Mouse (Mus musculus) liver, postnatal 0 days (tissue): ENCODE measurements around the gene Ptprg.

ENCODE experiments used
- CTCF ChIP-seq: sonication (generic); IDR thresholded peaks from 2 replicates; pipeline ENCODE4 v1.5.1; 2016; ENCODE audit warnings: antibody characterized with exemption, low read depth
- EP300 ChIP-seq: IDR thresholded peaks from 2 replicates; pipeline ENCODE4 v1.6.1; 2016; ENCODE audit warnings: antibody characterized with exemption, low read depth, mild to moderate bottlenecking

DNA sequence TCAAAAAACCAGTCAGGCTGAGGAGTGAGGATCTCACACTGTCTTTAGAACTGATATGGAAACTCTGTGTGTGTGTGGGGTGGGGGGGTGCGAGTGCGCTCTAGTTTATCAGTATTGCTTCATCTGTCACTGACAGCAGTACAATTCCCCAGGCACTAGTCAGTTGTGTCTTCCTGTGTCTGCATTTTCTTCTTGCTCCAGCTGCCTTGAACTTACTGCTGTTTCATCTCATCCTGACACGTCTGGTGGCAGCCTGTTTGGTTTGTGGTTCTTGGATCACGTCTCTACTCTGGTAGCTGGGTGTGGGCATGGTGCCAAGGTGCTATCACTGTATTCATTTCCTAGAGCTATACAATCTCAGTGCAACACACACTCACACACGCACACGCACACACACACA is 64.0 kb downstream of the Ptprg start:
- TF ChIP-seq EP300 (no peak), CTCF (no peak)
